Mouse (Mus musculus) c-Kit-negative CD71-positive TER-119-positive erythroid progenitor cells, embryonic 14.5 days (primary cell): ENCODE results near the gene Hoxd13.

Source experiments
- DNase-seq: peaks from one replicate; pipeline ENCODE4 v3.0.0-alpha.2; 2013; ENCODE audit warnings: low read depth, low spot score

Gene Hoxd13

GRCm38 (mm10) chr2:74708676-74709075 lies 40.6 kb downstream of the Hoxd13 start:
- no peak for DNase-seq

- no peak for DNase-seq
These were observed 41.6 kb downstream of the Hoxd13 start for GRCm38 (mm10) chr2:74709465-74710419.

GRCm38 (mm10) chr2:74710929-74711543 lies 42.9 kb downstream of the Hoxd13 start:
- DNase-seq, result no peak

GRCm38 (mm10) chr2:74711721-74712621 lies 43.9 kb downstream of the Hoxd13 start, which contains the start of the genes Hoxd3 and Hoxd4:
Hoxd3 (plus strand) TSS chr2:74711927.
Hoxd4 (plus strand) TSS chr2:74711929.
- no peak for DNase-seq

GRCm38 (mm10) chr2:74713239-74714150 lies 45.4 kb downstream of the Hoxd13 start:
- DNase-seq, result no peak

- no peak for DNase-seq
These were observed 46.2 kb downstream of the Hoxd13 start for GRCm38 (mm10) chr2:74714156-74714789.

- no peak for DNase-seq
These were observed 46.8 kb downstream of the Hoxd13 start for GRCm38 (mm10) chr2:74714881-74715280.

- no peak for DNase-seq
These were observed 47.6 kb downstream of the Hoxd13 start for GRCm38 (mm10) chr2:74715504-74716241.

GRCm38 (mm10) chr2:74720384-74720783 lies 52.3 kb downstream of the Hoxd13 start:
- no peak for DNase-seq

- no peak for DNase-seq
These were observed 52.9 kb downstream of the Hoxd13 start for GRCm38 (mm10) chr2:74720955-74721491.
